Mouse (Mus musculus): Measurements from ENCODE around the gene Itih3.

Gene Itih3

DNA sequence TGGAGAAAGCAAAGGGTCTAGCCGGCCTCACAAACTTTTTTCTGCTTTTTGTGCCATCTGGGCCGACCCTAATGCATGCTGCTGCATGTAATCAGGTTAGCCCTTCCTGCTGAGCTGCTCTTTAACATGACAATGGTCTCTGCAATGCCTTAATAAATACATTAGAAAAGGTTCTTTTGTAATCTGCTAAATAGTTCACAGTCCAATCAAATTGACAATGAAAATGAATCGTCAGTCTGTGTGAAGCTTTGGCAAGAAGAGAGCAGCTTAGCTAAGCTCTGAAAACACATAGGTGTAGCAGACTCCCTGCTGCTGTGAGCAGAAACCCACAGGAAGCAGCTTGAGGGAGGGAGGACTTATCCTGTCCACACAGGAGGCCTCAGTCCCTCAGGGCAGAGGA lies 23.6 kb downstream of the Itih3 start:
- DNase-seq = no peak

- peak; percentile 71 for DNase-seq
Measured at GRCm38 (mm10) chr14:30888271-30888732, 35.3 kb downstream of the Itih3 start.

DNA sequence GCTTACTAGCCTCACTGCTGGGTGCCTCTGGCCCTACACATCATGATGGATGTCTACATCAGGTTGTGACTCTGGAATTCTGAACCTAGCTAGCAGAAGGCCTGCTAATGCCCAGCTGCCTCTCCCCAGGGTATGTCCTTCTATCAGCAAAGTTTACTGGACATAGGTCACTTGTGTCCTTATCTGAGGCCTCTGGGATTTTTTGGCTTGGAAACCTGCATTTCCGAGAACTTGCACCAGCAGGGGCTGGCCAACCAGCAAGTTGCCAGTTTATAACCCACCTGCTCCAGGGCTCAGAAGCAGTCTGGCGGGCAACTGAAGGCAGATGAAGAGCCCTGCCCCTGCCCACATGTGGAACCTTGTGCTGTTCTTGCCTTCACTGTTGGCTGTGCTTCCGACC lies 37.4 kb downstream of the Itih3 start, which contains the start of gene Itih4:
Gene Itih4 (plus strand): TSS at position 273 of the 400 bp plus-strand sequence.
- no peak for DNase-seq

DNA sequence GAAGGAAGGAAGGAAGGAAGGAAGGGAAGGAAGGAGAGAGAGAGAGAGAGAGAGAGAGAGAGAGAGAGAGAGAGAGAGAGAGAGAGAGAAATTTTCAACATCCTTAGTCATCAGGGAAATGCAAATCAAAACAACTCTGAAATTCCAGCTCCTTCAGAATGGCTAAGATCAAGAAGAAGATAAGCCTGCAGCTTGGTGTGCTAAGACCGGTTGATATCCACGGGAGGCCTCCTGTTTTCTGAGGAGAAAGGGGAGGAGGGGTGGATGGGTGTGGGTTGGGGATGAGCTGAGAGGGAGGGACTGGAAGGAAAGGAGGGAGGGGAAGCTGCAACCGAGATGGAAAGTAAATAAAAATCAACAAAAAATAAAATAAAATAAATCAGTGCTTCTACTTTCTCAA lies 38.3 kb downstream of the Itih3 start:
- DNase-seq = no peak

DNA sequence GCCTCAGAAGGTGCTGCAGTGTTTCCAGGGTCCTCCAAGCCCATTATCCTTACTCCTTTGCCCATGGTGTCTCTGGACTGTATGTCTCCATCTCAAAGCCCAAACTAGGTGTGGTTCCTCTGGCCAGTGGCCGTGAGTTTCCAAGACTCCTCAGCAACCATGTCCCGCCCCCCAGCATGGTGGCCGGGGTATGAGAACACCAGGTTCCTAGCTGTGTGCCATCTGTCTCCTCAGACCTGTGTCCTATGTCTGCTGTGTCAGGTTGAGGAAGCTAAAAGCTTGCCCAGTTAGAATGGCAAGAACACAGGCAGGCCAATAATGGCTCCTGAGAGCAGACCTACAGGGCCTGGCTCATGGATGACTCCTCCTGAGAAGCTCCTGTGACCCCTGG lies 41.8 kb downstream of the Itih3 start:
- no peak for DNase-seq

GRCm38 (mm10) chr14:30880811-30881717 lies 42.5 kb downstream of the Itih3 start:
- peak; percentile 82 for DNase-seq

GRCm38 (mm10) chr14:30880251-30880650 lies 43.3 kb downstream of the Itih3 start:
- DNase-seq = no peak

- no peak for DNase-seq
Measured at GRCm38 (mm10) chr14:30879794-30880193, 43.8 kb downstream of the Itih3 start.

- peak; percentile 47 for DNase-seq
Measured at GRCm38 (mm10) chr14:30878958-30879571, 44.5 kb downstream of the Itih3 start, which contains the start of gene Mustn1. Gene Mustn1, plus strand, starts transcription at chr14:30879200.

DNA sequence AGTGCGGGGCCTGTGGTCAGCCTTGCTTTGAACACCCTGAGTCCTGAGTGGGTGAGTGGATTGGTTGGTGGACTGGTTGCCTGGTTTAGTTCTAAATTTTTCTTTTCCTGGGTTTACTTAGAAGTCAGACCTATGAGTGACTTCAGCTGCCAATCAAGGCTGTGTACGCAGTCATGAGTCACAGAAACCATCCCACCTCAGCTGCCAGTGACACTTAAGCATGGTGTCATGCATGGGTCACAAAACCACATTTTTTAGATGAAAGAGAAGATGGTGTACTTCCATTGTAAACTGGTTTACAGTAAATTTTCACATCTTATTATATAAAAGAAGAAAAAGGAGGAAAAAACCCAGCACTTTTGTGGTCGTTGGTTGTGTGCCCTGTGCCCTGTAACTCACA lies 45.7 kb downstream of the Itih3 start:
- DNase-seq = no peak

DNA sequence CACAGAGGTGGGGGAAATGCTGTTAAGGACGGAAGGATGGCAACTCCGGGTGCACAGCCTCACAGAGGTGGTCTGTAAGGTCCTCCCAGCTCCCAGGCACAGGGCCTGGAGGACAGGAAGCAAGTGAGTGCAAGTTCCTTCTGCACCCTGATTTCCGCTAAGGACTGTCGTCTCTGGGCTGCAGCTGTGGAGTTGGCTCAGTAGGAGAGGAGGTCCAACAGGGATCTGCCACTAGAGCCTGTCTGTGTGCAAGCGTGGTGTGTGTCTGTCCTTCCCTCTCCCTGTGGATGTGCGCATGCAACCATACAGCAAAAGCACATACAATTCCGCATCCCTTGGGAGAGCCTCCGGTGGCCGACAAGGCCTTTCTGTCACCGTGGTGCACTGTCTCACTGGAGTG lies 47.1 kb downstream of the Itih3 start:
- DNase-seq = peak; percentile 23

GRCm38 (mm10) chr14:30875955-30876354 lies 47.6 kb downstream of the Itih3 start:
- peak; percentile 48 for DNase-seq

GRCm38 (mm10) chr14:30875130-30875865 lies 48.3 kb downstream of the Itih3 start:
- DNase-seq = peak; percentile 33

DNA sequence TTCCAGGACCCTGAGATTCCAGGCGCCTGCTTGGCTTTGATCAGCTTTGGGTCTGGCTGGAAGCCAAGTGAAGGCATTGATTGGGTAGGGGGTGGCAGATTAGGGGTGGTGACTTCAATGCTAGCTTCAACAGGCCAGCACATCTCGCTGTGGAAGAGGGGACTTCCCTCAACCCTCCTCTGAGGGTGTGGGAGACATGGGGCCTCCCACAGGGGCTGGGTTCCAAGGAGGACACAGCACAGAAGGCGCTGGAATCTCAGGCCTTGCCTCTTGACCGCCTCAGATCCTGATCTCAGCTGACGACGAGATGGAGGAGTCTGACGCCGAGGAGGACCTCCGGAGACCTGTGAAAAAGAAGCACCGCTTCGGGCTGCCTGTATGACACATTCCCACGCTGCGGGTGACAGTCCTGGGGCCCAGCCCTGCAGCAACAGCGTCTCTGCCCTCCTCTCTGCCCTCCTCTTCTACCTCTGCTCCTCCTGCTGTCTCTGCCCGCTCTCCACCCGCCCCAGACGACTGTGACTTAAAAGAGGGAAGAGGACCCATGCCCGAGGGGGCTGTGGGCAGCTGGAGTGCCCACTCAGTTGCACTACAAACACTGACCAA lies 49.4 kb downstream of the Itih3 start:
- DNase-seq = peak; percentile 55

DNA sequence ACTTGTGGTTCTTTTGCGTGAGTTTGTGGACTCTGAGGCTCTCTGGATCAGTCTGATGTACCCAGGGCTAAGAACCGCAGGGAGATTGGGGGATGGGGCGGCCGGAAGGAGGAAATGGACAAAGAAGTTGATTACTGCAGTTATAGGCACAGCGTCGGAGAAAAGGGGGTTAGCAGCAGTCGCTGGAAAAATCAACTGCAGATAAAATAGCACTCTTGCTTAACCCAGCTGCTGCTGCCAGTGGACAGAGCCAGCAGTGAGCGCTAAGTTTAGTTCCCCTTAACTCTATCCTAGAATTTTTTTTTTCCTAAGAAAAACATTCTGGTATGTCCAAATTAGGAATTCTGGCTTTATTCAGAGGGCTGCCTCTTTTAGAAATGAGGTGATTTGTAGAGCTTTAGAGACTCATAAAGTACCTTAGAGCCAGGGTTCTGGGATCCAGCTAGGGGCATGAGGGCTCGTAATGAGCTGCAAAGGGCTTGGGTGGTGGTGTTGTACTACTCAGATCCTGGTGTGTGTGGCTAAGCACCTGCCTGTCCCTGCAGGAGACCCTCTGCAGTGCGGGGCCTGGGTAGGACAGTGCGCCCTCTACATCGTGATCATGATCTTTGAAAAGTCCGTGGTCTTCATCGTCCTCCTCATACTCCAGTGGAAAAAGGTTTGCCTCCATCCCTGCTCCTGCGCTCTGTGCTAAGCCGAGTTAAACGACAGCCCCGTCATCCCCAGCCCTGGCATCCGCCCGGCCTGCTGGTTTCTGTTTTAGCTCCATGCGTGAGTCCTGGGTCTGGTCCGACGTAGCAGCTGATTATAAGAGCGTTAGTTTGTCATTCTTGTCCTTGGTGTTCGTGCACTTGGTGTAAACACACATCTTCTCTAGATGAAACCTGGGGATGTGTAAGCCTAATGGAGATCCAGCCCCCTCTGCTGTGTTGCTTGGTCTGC lies 53.1 kb downstream of the Itih3 start:
- peak; percentile 68 for DNase-seq

DNA sequence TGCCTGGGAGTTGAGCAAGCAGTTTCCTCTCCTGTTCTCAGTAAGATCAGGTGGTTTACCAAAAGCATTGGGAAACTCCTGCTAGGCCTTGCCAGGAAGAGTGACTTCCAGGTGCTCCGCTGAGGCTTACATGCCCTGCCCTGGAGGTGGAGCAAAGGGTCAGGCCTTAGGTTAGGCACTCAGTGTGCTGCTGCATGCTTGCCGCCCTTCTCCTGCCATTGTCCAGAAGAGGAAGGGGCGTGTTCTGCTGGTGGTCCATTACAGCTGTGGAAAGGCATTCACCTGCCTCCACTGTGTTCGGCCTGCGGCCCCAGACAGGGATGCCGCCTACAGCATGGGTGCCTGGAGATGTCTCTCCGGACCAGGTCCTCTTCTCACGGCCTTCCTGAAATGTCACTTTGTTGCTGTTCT lies 54.2 kb downstream of the Itih3 start:
- peak; percentile 20 for DNase-seq

DNA sequence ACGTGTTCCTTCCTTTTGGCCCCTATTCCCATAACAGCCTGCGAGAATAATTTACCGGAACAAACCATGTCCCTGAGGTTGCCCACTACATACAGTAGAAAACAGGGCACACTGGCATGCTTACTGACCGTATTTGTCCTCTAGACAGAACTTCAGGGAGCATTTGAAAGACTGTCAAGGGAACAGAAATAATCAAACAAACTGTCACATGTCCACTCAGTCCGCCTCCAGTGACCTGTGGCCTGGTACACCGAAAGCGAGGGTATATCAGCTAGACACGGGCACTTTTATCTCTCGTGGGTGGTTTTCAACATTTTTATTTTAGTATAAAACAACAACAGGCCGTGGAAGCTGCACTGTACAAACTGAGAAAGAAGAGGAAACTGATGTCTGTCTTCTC lies 54.7 kb downstream of the Itih3 start:
- no peak for DNase-seq

- DNase-seq = peak; percentile 90
Measured at GRCm38 (mm10) chr14:30867042-30867441, 56.5 kb downstream of the Itih3 start.

- peak; percentile 34 for DNase-seq
Measured at GRCm38 (mm10) chr14:30865311-30865710, 58.2 kb downstream of the Itih3 start.

DNA sequence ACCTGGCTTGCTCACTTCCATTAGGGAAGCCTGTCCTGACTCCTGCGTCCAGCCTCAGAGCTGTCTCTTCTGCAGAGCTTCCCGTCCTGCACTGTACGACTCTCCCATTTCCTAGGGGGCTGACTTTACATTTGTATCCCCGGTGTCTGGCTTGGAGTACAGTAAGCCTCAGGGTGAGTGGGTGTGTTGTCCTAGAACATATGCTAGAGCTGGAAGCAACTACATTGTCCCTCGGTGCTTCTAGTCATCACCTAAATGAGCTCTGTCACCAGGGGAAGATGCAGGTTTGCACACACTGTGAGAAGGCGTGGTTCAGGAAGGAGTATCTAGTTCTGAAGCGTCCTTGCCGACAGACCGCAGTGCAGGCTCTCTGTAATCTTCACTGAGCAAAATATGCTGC lies 61.2 kb downstream of the Itih3 start:
- DNase-seq = no peak

GRCm38 (mm10) chr14:30861421-30862125 lies 62.0 kb downstream of the Itih3 start:
- no peak for DNase-seq
